Mouse (Mus musculus): ENCODE results near the gene Mybpc3. TPM values are rescaled to one million over a fixed set of nuclear protein-coding genes. Genes with fewer than 3 reads are reported as not detected.
A peak's percentile ranks its signal among the peaks of the same experiment; 100 is the strongest.

Gene Mybpc3
- polyA plus RNA-seq, 1 experiment: 11.2 TPM

- no peaks in the 10 kb centered on the region; the same call in 1 of the 2 replicates for H3K4me1 ChIP-seq (ENCODE audit: control insufficient read depth, insufficient read depth, low read length)
- H3K4me3 ChIP-seq (replicated peaks; ENCODE audit: extremely low read depth, low read depth, low read length): no peak overlapping the region
- TF ChIP-seq POLR2A (IDR thresholded peaks at IDR 0.05; ENCODE audit: borderline replicate concordance, extremely low read depth, low read depth, low read length): no peak
- no peak for TF ChIP-seq CTCF (IDR thresholded peaks at IDR 0.05; ENCODE audit: insufficient read depth, low read length)
- DNase-seq: no peak
- 63% methylated on average over 4 of the region's 4 CpGs for WGBS
Measured at GRCm38 (mm10) chr2:91175490-91175889, 57.5 kb downstream of the Mybpc3 start.

DNA sequence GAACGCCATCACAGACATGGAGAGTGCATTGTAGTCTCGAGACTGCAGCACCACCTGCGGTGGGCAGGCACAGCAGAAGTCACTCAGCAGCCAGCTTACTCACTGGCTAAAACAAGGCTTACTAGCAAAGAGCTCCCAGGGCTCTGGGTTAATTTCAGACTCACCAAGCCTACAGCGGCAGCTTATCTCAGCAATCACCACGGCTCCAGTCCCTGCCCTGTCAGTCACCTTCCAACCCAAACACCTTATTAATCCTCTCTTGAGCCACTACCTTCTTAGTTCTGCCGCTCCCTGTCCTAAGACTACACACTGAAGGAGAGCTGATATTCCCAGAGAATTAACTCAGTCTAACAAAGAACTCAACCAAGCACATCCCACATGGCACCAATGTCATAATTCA lies 58.3 kb downstream of the Mybpc3 start:
- DNase-seq: no peak
- TF ChIP-seq CTCF (IDR thresholded peaks at IDR 0.05; ENCODE audit: insufficient read depth, low read length) (no peak), POLR2A (IDR thresholded peaks at IDR 0.05; ENCODE audit: borderline replicate concordance, extremely low read depth, low read depth, low read length) (no peak)
- WGBS: 75% methylated on average over 6 of the region's 6 CpGs
- H3K4me1 ChIP-seq (ENCODE audit: control insufficient read depth, insufficient read depth, low read length): no peaks in the 10 kb centered on the region; the same call in 1 of the 2 replicates
- no peak overlapping the region for H3K4me3 ChIP-seq (replicated peaks; ENCODE audit: extremely low read depth, low read depth, low read length)

- no peak overlapping the region for H3K4me3 ChIP-seq (replicated peaks; ENCODE audit: extremely low read depth, low read depth, low read length)
- H3K4me1 ChIP-seq (ENCODE audit: control insufficient read depth, insufficient read depth, low read length): peaks cover 10% of the 10 kb centered on the region
- WGBS: 49% methylated on average over 4 of the region's 4 CpGs
- no peak for TF ChIP-seq CTCF (IDR thresholded peaks at IDR 0.05; ENCODE audit: insufficient read depth, low read length)
- TF ChIP-seq POLR2A (IDR thresholded peaks at IDR 0.05; ENCODE audit: borderline replicate concordance, extremely low read depth, low read depth, low read length): no peak
- DNase-seq: no peak
Measured at GRCm38 (mm10) chr2:91179825-91180224, 61.9 kb downstream of the Mybpc3 start.

GRCm38 (mm10) chr2:91180706-91181105 lies 62.8 kb downstream of the Mybpc3 start:
- DNase-seq: no peak
- Histone ChIP-seq H3K4me1 (ENCODE audit: control insufficient read depth, insufficient read depth, low read length) (peaks cover 10% of the 10 kb centered on the region), H3K4me3 (replicated peaks; ENCODE audit: extremely low read depth, low read depth, low read length) (no peak overlapping the region)
- no peak for TF ChIP-seq CTCF (IDR thresholded peaks at IDR 0.05; ENCODE audit: insufficient read depth, low read length)
- TF ChIP-seq POLR2A (IDR thresholded peaks at IDR 0.05; ENCODE audit: borderline replicate concordance, extremely low read depth, low read depth, low read length): no peak
- 66% methylated on average over 5 of the region's 5 CpGs for WGBS

- TF ChIP-seq CTCF (IDR thresholded peaks at IDR 0.05; ENCODE audit: insufficient read depth, low read length) (no peak), POLR2A (IDR thresholded peaks at IDR 0.05; ENCODE audit: borderline replicate concordance, extremely low read depth, low read depth, low read length) (no peak)
- no peak for DNase-seq
- H3K4me1 ChIP-seq (ENCODE audit: control insufficient read depth, insufficient read depth, low read length): peaks cover 10% of the 10 kb centered on the region
- H3K4me3 ChIP-seq (replicated peaks; ENCODE audit: extremely low read depth, low read depth, low read length): peak overlapping the region; percentile 31
- 16% methylated on average over 8 of the region's 8 CpGs for WGBS
Measured at GRCm38 (mm10) chr2:91182016-91182404, 64.1 kb downstream of the Mybpc3 start.

DNA sequence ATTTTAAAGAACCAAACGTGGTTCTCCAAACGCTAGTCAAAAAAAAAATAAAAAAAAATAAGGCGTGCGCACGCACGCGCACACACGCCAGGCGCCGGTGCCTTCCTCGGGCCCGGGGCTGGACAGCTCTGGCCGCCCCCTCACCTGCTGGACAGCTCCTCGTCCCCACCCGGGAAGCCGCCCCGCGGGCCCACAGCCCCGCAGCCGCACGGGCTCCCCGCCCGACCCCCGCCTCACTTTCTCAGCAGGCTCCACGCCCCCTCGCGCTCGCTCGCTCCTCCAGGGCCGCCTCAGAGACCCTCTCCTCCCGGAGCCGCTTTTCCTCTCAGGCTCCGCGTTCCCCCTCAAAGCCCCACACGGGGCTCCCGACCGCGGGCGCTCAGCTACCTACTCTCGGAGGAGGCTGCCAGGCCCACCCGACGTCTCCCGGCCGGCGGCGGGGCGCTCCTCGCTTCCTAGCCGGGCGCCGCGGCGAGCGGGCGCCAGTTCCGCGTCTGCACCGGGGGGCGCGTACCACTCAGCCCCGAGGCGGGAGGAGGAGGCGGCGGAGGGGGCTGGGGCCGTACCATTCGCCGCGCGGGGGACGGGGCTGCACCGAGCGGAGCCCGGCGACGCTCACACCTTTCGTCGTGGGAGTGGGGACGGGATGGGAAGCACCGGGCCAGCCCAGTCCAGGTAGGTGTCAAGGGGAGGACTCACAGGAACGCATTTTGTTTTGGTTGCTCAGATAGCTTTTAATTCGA lies 64.6 kb downstream of the Mybpc3 start:
- Histone ChIP-seq H3K4me1 (ENCODE audit: control insufficient read depth, insufficient read depth, low read length) (peaks cover 10% of the 10 kb centered on the region), H3K4me3 (replicated peaks; ENCODE audit: extremely low read depth, low read depth, low read length) (peak overlapping the region; percentile 88)
- WGBS: under 1% methylated on average over 81 of the region's 81 CpGs
- DNase-seq: peak; percentile 64
- TF ChIP-seq CTCF (IDR thresholded peaks at IDR 0.05; ENCODE audit: insufficient read depth, low read length) (no peak), POLR2A (IDR thresholded peaks at IDR 0.05; ENCODE audit: borderline replicate concordance, extremely low read depth, low read depth, low read length) (peak; percentile 35; the same call in 1 of the 2 replicates)

- H3K4me3 ChIP-seq (replicated peaks; ENCODE audit: extremely low read depth, low read depth, low read length): peak overlapping the region; percentile 88
- WGBS: 1% methylated on average over 9 of the region's 9 CpGs
- H3K4me1 ChIP-seq (ENCODE audit: control insufficient read depth, insufficient read depth, low read length): peaks cover 10% of the 10 kb centered on the region
- peak; percentile 91 for DNase-seq
- no peak for TF ChIP-seq CTCF (IDR thresholded peaks at IDR 0.05; ENCODE audit: insufficient read depth, low read length)
- TF ChIP-seq POLR2A (IDR thresholded peaks at IDR 0.05; ENCODE audit: borderline replicate concordance, extremely low read depth, low read depth, low read length): 0 out of 2 replicates have a peak, but pooled peaks have one; percentile 3
Measured at GRCm38 (mm10) chr2:91183148-91183513, 65.2 kb downstream of the Mybpc3 start.

- peak; percentile 34; the same call in 1 of the 2 replicates for TF ChIP-seq POLR2A (IDR thresholded peaks at IDR 0.05; ENCODE audit: borderline replicate concordance, extremely low read depth, low read depth, low read length)
- TF ChIP-seq CTCF (IDR thresholded peaks at IDR 0.05; ENCODE audit: insufficient read depth, low read length): no peak
- H3K4me3 ChIP-seq (replicated peaks; ENCODE audit: extremely low read depth, low read depth, low read length): peak within 1 kb of the TSS; percentile 88
- 36% methylated on average over 15 of the region's 15 CpGs for WGBS
- H3K4me1 ChIP-seq (ENCODE audit: control insufficient read depth, insufficient read depth, low read length): peaks cover 10% of the 10 kb centered on the region
- peak; percentile 74 for DNase-seq
Measured at GRCm38 (mm10) chr2:91183711-91184405, 65.9 kb downstream of the Mybpc3 start, which contains the start of gene Madd. Gene Madd, minus strand, starts transcription at chr2:91183837.

Other genes starting within 250 kb of the Mybpc3 start
- gene C1qtnf4, start 232.3 kb upstream of the Mybpc3 start, polyA plus RNA-seq (2012; rRNA removed): 4.9 and 6.6 TPM in 2 replicates
- 10.4 and 15.6 TPM in 2 replicates for gene Kbtbd4, start 213.4 kb upstream of the Mybpc3 start, polyA plus RNA-seq (2012; rRNA removed)
- 70.9 and 115 TPM in 2 replicates for gene Ndufs3, start 213.3 kb upstream of the Mybpc3 start, polyA plus RNA-seq (2012; rRNA removed)
- 31.1 and 36.2 TPM in 2 replicates for gene Celf1, start 177.8 kb upstream of the Mybpc3 start, polyA plus RNA-seq (2012; rRNA removed)
- 2.6 and 4.7 TPM in 2 replicates for gene Rapsn, start 82.5 kb upstream of the Mybpc3 start, polyA plus RNA-seq (2012; rRNA removed)
- 51.7 and 76.9 TPM in 2 replicates for gene Psmc3, start 64.1 kb upstream of the Mybpc3 start, polyA plus RNA-seq (2012; rRNA removed)
- 88.2 and 101 TPM in 2 replicates for gene Slc39a13, start 47.7 kb upstream of the Mybpc3 start, polyA plus RNA-seq (2012; rRNA removed)
- 65.7 and 70.7 TPM in 2 replicates for gene Spi1, start 35.8 kb upstream of the Mybpc3 start, polyA plus RNA-seq (2012; rRNA removed)
- 21.7 and 31.3 TPM in 2 replicates for gene Madd, start 65.7 kb downstream of the Mybpc3 start, polyA plus RNA-seq (2012; rRNA removed)
- gene Nr1h3, start 84.7 kb downstream of the Mybpc3 start, polyA plus RNA-seq (2012; rRNA removed): 97.4 and 102 TPM in 2 replicates
- 20.7 and 25.0 TPM in 2 replicates for gene Acp2, start 84.7 kb downstream of the Mybpc3 start, polyA plus RNA-seq (2012; rRNA removed)
- gene Ddb2, start 118.8 kb downstream of the Mybpc3 start, polyA plus RNA-seq (2012; rRNA removed): 11.8 and 13.9 TPM in 2 replicates
- 27.7 and 55.1 TPM in 2 replicates for gene Pacsin3, start 137.8 kb downstream of the Mybpc3 start, polyA plus RNA-seq (2012; rRNA removed)
- 29.1 and 44.4 TPM in 2 replicates for gene Arfgap2, start 146.8 kb downstream of the Mybpc3 start, polyA plus RNA-seq (2012; rRNA removed)

Data from lung, adult 2 months (tissue).